Mouse (Mus musculus) MEL (cell line): ENCODE results near the gene Hnrnpl. TPM values are rescaled to one million over a fixed set of nuclear protein-coding genes. Genes with fewer than 3 reads are reported as not detected.

Experiments used
- DNase-seq: peaks from one replicate; pipeline ENCODE4 v3.0.0; 2011; ENCODE audit warnings: low read depth, low spot score
- H3K27ac ChIP-seq: 2 replicates; pipeline ENCODE4 v1.5.1; 2012; ENCODE audit warnings: low read depth, mild to moderate bottlenecking, control low read depth, low read length, moderate library complexity; ENCODE audit not compliant: control insufficient read depth
- H3K27me3 ChIP-seq, 2 experiments: fragments of 150-350 bp in 1 of 2; sonication (generic) in 1 of 2; 2 replicates each; pipeline ENCODE4 v1.6.1; 2012; ENCODE audit warnings: low read length in 2 of 2, mild to moderate bottlenecking in 2 of 2, improper control_type of control experiment in 1 of 2, moderate library complexity in 1 of 2; ENCODE audit not compliant: insufficient read depth in 2 of 2, control insufficient read depth in 1 of 2
- H3K36me3 ChIP-seq, 2 experiments: 2 replicates each; pipeline ENCODE4 v1.6.1; 2012 to 2014; ENCODE audit warnings: low read length in 2 of 2, improper control_type of control experiment in 1 of 2, inconsistent platforms in 1 of 2, mild to moderate bottlenecking in 1 of 2; ENCODE audit not compliant: insufficient read depth in 2 of 2, control insufficient read depth in 1 of 2
- H3K4me1 ChIP-seq, 2 experiments: fragments of 150-350 bp in 1 of 2; sonication (generic) in 1 of 2; 2 replicates each; pipeline ENCODE4 v1.6.1; 2012; ENCODE audit warnings: low read length in 2 of 2, improper control_type of control experiment in 1 of 2, mild to moderate bottlenecking in 1 of 2; ENCODE audit not compliant: insufficient read depth in 2 of 2, control insufficient read depth in 1 of 2
- H3K4me3 ChIP-seq, 2 experiments: fragments of 150-350 bp in 1 of 2; sonication (generic) in 1 of 2; 2 replicates each; pipeline ENCODE4 v1.5.1; 2012; ENCODE audit warnings: low read depth in 2 of 2, low read length in 2 of 2, mild to moderate bottlenecking in 2 of 2, moderate library complexity in 2 of 2, control low read depth in 1 of 2, improper control_type of control experiment in 1 of 2; ENCODE audit not compliant: control insufficient read depth in 1 of 2, insufficient read depth in 1 of 2
- H3K79me2 ChIP-seq: 2 replicates; pipeline ENCODE4 v1.6.1; 2012; ENCODE audit warnings: mild to moderate bottlenecking, low read length, moderate library complexity; ENCODE audit not compliant: control insufficient read depth, poor library complexity, insufficient read depth
- H3K9ac ChIP-seq: 2 replicates; pipeline ENCODE4 v1.6.1; 2012; ENCODE audit warnings: low read depth, mild to moderate bottlenecking, control low read depth, low read length, moderate library complexity; ENCODE audit not compliant: control insufficient read depth, poor library complexity, severe bottlenecking
- H3K9me3 ChIP-seq: fragments of 150-350 bp; sonication (generic); replicated peaks from 2 replicates; pipeline ENCODE4 v1.6.1; 2012; ENCODE audit warnings: mild to moderate bottlenecking, low read length, improper control_type of control experiment, moderate library complexity; ENCODE audit not compliant: insufficient read depth
- CTCF ChIP-seq, 3 experiments: IDR thresholded peaks in 2 of 3; conservative IDR thresholded peaks in 1 of 3; 2 replicates each; pipeline ENCODE4 v1.5.1; 2011 to 2012; ENCODE audit warnings: low read length in 3 of 3, low read depth in 2 of 3, mild to moderate bottlenecking in 2 of 3, improper control_type of control experiment in 1 of 3, inconsistent platforms in 1 of 3, mixed read lengths in 1 of 3, moderate library complexity in 1 of 3; ENCODE audit not compliant: control insufficient read depth in 1 of 3, insufficient read depth in 1 of 3, poor library complexity in 1 of 3, severe bottlenecking in 1 of 3
- E2F4 ChIP-seq: IDR thresholded peaks from 2 replicates; pipeline ENCODE4 v1.6.1; 2011; ENCODE audit warnings: low read depth, low read length, improper control_type of control experiment, borderline replicate concordance
- ELF1 ChIP-seq: IDR thresholded peaks from 2 replicates; pipeline ENCODE4 v1.6.1; 2014; ENCODE audit warnings: low read depth, mild to moderate bottlenecking, inconsistent platforms, low read length, improper control_type of control experiment, moderate library complexity
- EP300 ChIP-seq, 2 experiments: IDR thresholded peaks; 2 replicates each; pipeline ENCODE4 v1.6.1; 2011; ENCODE audit warnings: improper control_type of control experiment in 2 of 2, low read length in 2 of 2, low read depth in 1 of 2, mild to moderate bottlenecking in 1 of 2
- ETS1 ChIP-seq: IDR thresholded peaks from 2 replicates; pipeline ENCODE4 v1.6.1; 2012; ENCODE audit warnings: low read depth, mild to moderate bottlenecking, inconsistent platforms, low read length, improper control_type of control experiment, moderate library complexity
- GATA1 ChIP-seq: IDR thresholded peaks from 2 replicates; pipeline ENCODE4 v1.6.1; 2011; ENCODE audit warnings: low read depth, low read length, improper control_type of control experiment
- HCFC1 ChIP-seq: IDR thresholded peaks from 2 replicates; pipeline ENCODE4 v1.6.1; 2012; ENCODE audit warnings: low read depth, mild to moderate bottlenecking, inconsistent platforms, low read length, improper control_type of control experiment, moderate library complexity
- JUND ChIP-seq: IDR thresholded peaks from 2 replicates; pipeline ENCODE4 v1.6.1; 2011; ENCODE audit warnings: low read depth, mild to moderate bottlenecking, improper control_type of control experiment, low read length
- MAFK ChIP-seq: IDR thresholded peaks from 2 replicates; pipeline ENCODE4 v1.6.1; 2011; ENCODE audit warnings: low read depth, mild to moderate bottlenecking, low read length, improper control_type of control experiment, borderline replicate concordance
- MAZ ChIP-seq: IDR thresholded peaks from 2 replicates; pipeline ENCODE4 v1.6.1; 2012; ENCODE audit warnings: low read depth, mild to moderate bottlenecking, inconsistent platforms, low read length, improper control_type of control experiment
- MYC ChIP-seq: IDR thresholded peaks from 2 replicates; pipeline ENCODE4 v1.6.1; 2011; ENCODE audit warnings: low read depth, mild to moderate bottlenecking, low read length, improper control_type of control experiment, moderate library complexity
- POLR2A ChIP-seq, 2 experiments: IDR thresholded peaks; 2 replicates each; pipeline ENCODE4 v1.6.1; 2011 to 2012; ENCODE audit warnings: low read length in 2 of 2, mild to moderate bottlenecking in 2 of 2, control low read depth in 1 of 2, improper control_type of control experiment in 1 of 2, low read depth in 1 of 2, moderate library complexity in 1 of 2; ENCODE audit not compliant: control insufficient read depth in 1 of 2, insufficient read depth in 1 of 2, poor library complexity in 1 of 2
- POLR2AphosphoS2 ChIP-seq: IDR thresholded peaks from 2 replicates; pipeline ENCODE4 v1.6.1; 2011; ENCODE audit warnings: low read length, improper control_type of control experiment
- POLR2AphosphoS5 ChIP-seq: IDR thresholded peaks from 2 replicates; pipeline ENCODE4 v1.6.1; 2012; ENCODE audit warnings: low read depth, borderline replicate concordance, mild to moderate bottlenecking, inconsistent platforms, low read length, moderate library complexity, mixed read lengths
- SIN3A ChIP-seq: IDR thresholded peaks from 2 replicates; pipeline ENCODE4 v1.6.1; 2012; ENCODE audit warnings: low read length, improper control_type of control experiment, inconsistent platforms
- TAL1 ChIP-seq: IDR thresholded peaks from 2 replicates; pipeline ENCODE4 v1.6.1; 2012; ENCODE audit warnings: mild to moderate bottlenecking, inconsistent platforms, low read length, moderate library complexity, mixed read lengths
- TCF12 ChIP-seq: IDR thresholded peaks from 2 replicates; pipeline ENCODE4 v1.6.1; 2014; ENCODE audit warnings: low read depth, mild to moderate bottlenecking, inconsistent platforms, low read length, improper control_type of control experiment, moderate library complexity
- ZKSCAN1 ChIP-seq: IDR thresholded peaks from 2 replicates; pipeline ENCODE4 v1.6.1; 2012; ENCODE audit warnings: low read depth, mild to moderate bottlenecking, inconsistent platforms, low read length, improper control_type of control experiment, moderate library complexity
- polyA plus RNA-seq, 2 experiments: library from polyadenylated mRNA; stranded (reverse) in 1 of 2; unstranded in 1 of 2; fragments of >175 nt in 1 of 2; fragments of >200 nt in 1 of 2; gene quantifications; 2 replicates each; pipeline versions ENCODE4 v1.2.1 to v1.2.4; 2012; ENCODE audit warnings: low replicate concordance in 2 of 2, low read depth in 1 of 2; ENCODE audit not compliant: insufficient read length in 2 of 2, insufficient read depth in 1 of 2, missing spikeins in 1 of 2
- total RNA-seq: library from RNA; depleted of rRNA; stranded (reverse); fragments of 300-350 nt; gene quantifications from 2 replicates; pipeline ENCODE4 v1.2.3, GENCODE M21; 2012

Hnrnpl gene
- total and polyA plus RNA-seq, 3 experiments: 246 to 1,095 (median 684) TPM

GRCm38 (mm10) chr7:28831411-28832125, 23.2 kb downstream of the Hnrnpl start:
- H3K9ac ChIP-seq: no peak overlapping the region
- no peak overlapping the region for H3K27ac ChIP-seq
- peaks cover under 1% of the 10 kb centered on the region; the same call in 1 of the 2 replicates for H3K79me2 ChIP-seq
- no peaks in the 10 kb centered on the region for H3K9me3 ChIP-seq
- H3K36me3 ChIP-seq: peaks cover 2 to 13% of the 10 kb centered on the region in 2 experiments; a peak in 3 of 4 replicates
- no peak for DNase-seq
- no peak overlapping the region for H3K4me3 ChIP-seq
- H3K4me1 ChIP-seq: peaks cover 2 to 17% of the 10 kb centered on the region in 2 experiments; a peak in 2 of 4 replicates
- TF ChIP-seq CTCF (IDR thresholded peaks at IDR 0.05 in 2 of 3, conservative IDR thresholded peaks at IDR 0.05 in 1 of 3; ENCODE audit: control insufficient read depth in 1 of 3, insufficient read depth in 1 of 3, low read depth in 2 of 3, low read length in 3 of 3, poor library complexity in 1 of 3, severe bottlenecking in 1 of 3) (no peak), TCF12 (peak; percentile 52), TAL1 (0 out of 2 replicates have a peak, but pooled peaks have one; percentile 27), POLR2A (IDR thresholded peaks at IDR 0.05; ENCODE audit: control insufficient read depth in 1 of 2, insufficient read depth in 1 of 2, low read depth in 1 of 2, low read length in 2 of 2, poor library complexity in 1 of 2) (no peak), GATA1 (0 out of 2 replicates have a peak, but pooled peaks have one; percentile 18), POLR2AphosphoS5 (no peak)
- no peaks in the 10 kb centered on the region for H3K27me3 ChIP-seq

- Histone ChIP-seq H3K4me1 (peaks cover 2 to 17% of the 10 kb centered on the region in 2 experiments; a peak in 2 of 4 replicates), H3K27ac (0 out of 2 replicates have a peak overlapping the region, but pooled peaks have one; percentile 4), H3K4me3 (no peak overlapping the region), H3K9me3 (no peaks in the 10 kb centered on the region), H3K27me3 (no peaks in the 10 kb centered on the region), H3K36me3 (peaks cover 2 to 12% of the 10 kb centered on the region in 2 experiments; a peak in 3 of 4 replicates), H3K9ac (no peak overlapping the region), H3K79me2 (no peaks in the 10 kb centered on the region)
- TF ChIP-seq ZKSCAN1 (peak; percentile 95), ETS1 (peak; percentile 54; the same call in 1 of the 2 replicates), POLR2A (IDR thresholded peaks at IDR 0.05; ENCODE audit: control insufficient read depth in 1 of 2, insufficient read depth in 1 of 2, low read depth in 1 of 2, low read length in 2 of 2, poor library complexity in 1 of 2) (no peak), MYC (no peak), EP300 (IDR thresholded peaks at IDR 0.05; ENCODE audit: low read depth in 1 of 2, low read length in 2 of 2) (no peak), CTCF (IDR thresholded peaks at IDR 0.05 in 2 of 3, conservative IDR thresholded peaks at IDR 0.05 in 1 of 3; ENCODE audit: control insufficient read depth in 1 of 3, insufficient read depth in 1 of 3, low read depth in 2 of 3, low read length in 3 of 3, poor library complexity in 1 of 3, severe bottlenecking in 1 of 3) (no peak), POLR2AphosphoS2 (no peak), MAFK (no peak), HCFC1 (0 out of 2 replicates have a peak, but pooled peaks have one; percentile 17), E2F4 (no peak), GATA1 (peak; percentile 46; the same call in 1 of the 2 replicates), ELF1 (peak; percentile 32; the same call in 1 of the 2 replicates), JUND (no peak), MAZ (peak; percentile 67; the same call in 1 of the 2 replicates), SIN3A (0 out of 2 replicates have a peak, but pooled peaks have one; percentile 14), TAL1 (no peak)
- DNase-seq: peak; percentile 61
Observed at GRCm38 (mm10) chr7:28832137-28832536, 23.8 kb downstream of the Hnrnpl start.
